Mouse (Mus musculus) lung, postnatal 36 days (tissue): ENCODE data around the gene Smarcd2.
"Not testable (repeated sequence)": the region's sequence is repeated elsewhere in the genome, so short reads cannot be mapped to it uniquely, and the experiment has no call there.

ENCODE experiments used
- DNase-seq: peaks from one replicate; pipeline ENCODE4 v3.0.0; 2022; ENCODE audit warnings: mixed read lengths

Gene Smarcd2

GRCm38 (mm10) chr11:106274971-106275411 lies 2.2 kb upstream of the Smarcd2 start:
- peak; percentile 82 for DNase-seq

- no peak for DNase-seq
Measured at GRCm38 (mm10) chr11:106274374-106274773, 1.6 kb upstream of the Smarcd2 start.

- no peak for DNase-seq
Measured at GRCm38 (mm10) chr11:106273811-106274210, 1.0 kb upstream of the Smarcd2 start.

GRCm38 (mm10) chr11:106273311-106273684 lies 526 bp upstream of the Smarcd2 start:
- no peak for DNase-seq

- DNase-seq, result peak; percentile 48
Measured at GRCm38 (mm10) chr11:106271794-106272643, 753 bp downstream of the Smarcd2 start.

- no peak for DNase-seq
Measured at GRCm38 (mm10) chr11:106271131-106271793, 1.5 kb downstream of the Smarcd2 start.

GRCm38 (mm10) chr11:106269060-106269431 lies 3.7 kb downstream of the Smarcd2 start:
- DNase-seq, result peak; percentile 40

- peak; percentile 91 for DNase-seq
Measured at GRCm38 (mm10) chr11:106268326-106269059, 4.3 kb downstream of the Smarcd2 start.

- DNase-seq, result no peak
Measured at GRCm38 (mm10) chr11:106267871-106268270, 4.9 kb downstream of the Smarcd2 start.

GRCm38 (mm10) chr11:106267311-106267852 lies 5.4 kb downstream of the Smarcd2 start:
- peak; percentile 86 for DNase-seq

- DNase-seq, result no peak
Measured at GRCm38 (mm10) chr11:106266431-106266830, 6.3 kb downstream of the Smarcd2 start.

GRCm38 (mm10) chr11:106265570-106265969 lies 7.2 kb downstream of the Smarcd2 start:
- DNase-seq, result no peak

- no peak for DNase-seq
Measured at GRCm38 (mm10) chr11:106264988-106265387, 7.8 kb downstream of the Smarcd2 start.

- DNase-seq, result no peak
Measured at GRCm38 (mm10) chr11:106263963-106264362, 8.8 kb downstream of the Smarcd2 start.

- no peak for DNase-seq
Measured at GRCm38 (mm10) chr11:106260826-106261450, 11.8 kb downstream of the Smarcd2 start.

GRCm38 (mm10) chr11:106256775-106257174 lies 16.0 kb downstream of the Smarcd2 start:
- peak; percentile 76 for DNase-seq

- peak; percentile 99 for DNase-seq
Measured at GRCm38 (mm10) chr11:106255685-106256451, 16.9 kb downstream of the Smarcd2 start, which contains the start of the genes Ftsj3 and Psmc5. Ftsj3 (minus strand) TSS chr11:106256079. Psmc5 (plus strand) TSS chr11:106256154.

GRCm38 (mm10) chr11:106255174-106255573 lies 17.6 kb downstream of the Smarcd2 start:
- DNase-seq, result no peak

GRCm38 (mm10) chr11:106254767-106255166 lies 18.0 kb downstream of the Smarcd2 start:
- DNase-seq, result no peak

GRCm38 (mm10) chr11:106249326-106249725 lies 23.4 kb downstream of the Smarcd2 start:
- no peak for DNase-seq

GRCm38 (mm10) chr11:106246834-106247233 lies 25.9 kb downstream of the Smarcd2 start:
- no peak for DNase-seq

- not testable (repeated sequence) for DNase-seq
Measured at GRCm38 (mm10) chr11:106233978-106234377, 38.8 kb downstream of the Smarcd2 start.
